ENCODE assay signal across 19 mouse cellular contexts in the genomic region with DNA sequence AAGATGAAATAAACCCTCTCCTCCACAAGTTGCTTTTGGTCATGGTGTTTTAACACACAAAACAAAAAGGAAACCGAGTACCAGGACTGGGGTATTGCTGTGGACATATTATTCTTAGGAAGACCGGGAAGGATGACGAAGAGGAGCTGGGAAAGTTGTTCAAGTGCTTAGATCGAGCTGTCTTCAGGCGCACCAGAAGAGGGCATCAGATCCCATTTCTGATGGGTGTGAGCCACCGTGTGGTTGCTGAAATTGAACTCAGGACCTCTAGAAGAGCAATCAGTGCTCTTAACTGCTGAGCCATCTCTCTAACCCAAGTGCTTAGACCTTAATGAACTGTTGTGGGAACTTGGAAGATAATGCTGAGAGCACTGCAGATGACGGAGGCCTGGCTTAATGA. TPM values are rescaled to one million over a fixed set of nuclear protein-coding genes. Genes with fewer than 3 reads are reported as not detected.
DNase-seq lines count a peak whose midpoint lies in the region; ATAC-seq and TF ChIP-seq lines count a peak whose summit lies in the region.
"Had no signal": no experiment of that assay in that cellular context is flagged by ENCODE, and none has a peak within 500 bp of the region (broad histone marks: within the 10 kb centered on the region; RNA-seq: fewer than 3 reads in every experiment).

No protein-coding gene starts in this region.

- no peaks in the 10 kb centered on the region for H3K9me3 ChIP-seq in heart, postnatal 0 days (replicated peaks; ENCODE audit: control insufficient read depth, low read length)
- no peaks in the 10 kb centered on the region for H3K9me3 ChIP-seq in heart, embryonic 11.5 days (replicated peaks; ENCODE audit: control insufficient read depth, low read length)
- no peaks in the 10 kb centered on the region for H3K9me3 ChIP-seq in liver, embryonic 14.5 days (ENCODE audit: control insufficient read depth, low read length)
- no peaks in the 10 kb centered on the region for H3K9me3 ChIP-seq in liver, embryonic 12.5 days (replicated peaks)
- no peaks in the 10 kb centered on the region for H3K9me3 ChIP-seq in CH12.LX (replicated peaks; ENCODE audit: low read length)
- H3K9me3 ChIP-seq in forebrain, embryonic 16.5 days (ENCODE audit: control insufficient read depth, low read length) = no peaks in the 10 kb centered on the region
- H3K9me3 ChIP-seq: forebrain, embryonic 13.5 days; heart, embryonic 15.5 days; hindbrain, embryonic 10.5 days; limb, embryonic 15.5 days; neural tube, embryonic 12.5 days; stomach, embryonic 15.5 days had no signal

- no peak overlapping the region for H3K9ac ChIP-seq in heart, postnatal 0 days (replicated peaks; ENCODE audit: low read depth, low read length)
- no peak overlapping the region for H3K9ac ChIP-seq in heart, embryonic 11.5 days (ENCODE audit: low read depth, low read length)
- H3K9ac ChIP-seq in liver, embryonic 14.5 days (replicated peaks) = no peak overlapping the region
- no peak overlapping the region for H3K9ac ChIP-seq in liver, embryonic 12.5 days
- H3K9ac ChIP-seq in CH12.LX (ENCODE audit: insufficient read depth, low read depth) = no peak overlapping the region
- H3K9ac ChIP-seq in forebrain, embryonic 16.5 days (replicated peaks; ENCODE audit: low read depth, low read length) = no peak overlapping the region
- H3K9ac ChIP-seq: forebrain, embryonic 13.5 days; heart, embryonic 15.5 days; limb, embryonic 15.5 days; neural tube, embryonic 12.5 days; stomach, embryonic 15.5 days had no signal

- TF ChIP-seq RAD21 in CH12.LX (IDR thresholded peaks at IDR 0.05; ENCODE audit: low read depth, low read length) = peak; percentile 28

- H3K36me3 ChIP-seq in heart, postnatal 0 days (replicated peaks; ENCODE audit: control insufficient read depth, insufficient read depth, low read length) = peaks cover 15% of the 10 kb centered on the region
- H3K36me3 ChIP-seq in heart, embryonic 11.5 days (ENCODE audit: control insufficient read depth, insufficient read depth, low read length) = 0 out of 2 replicates have a peak, but pooled peaks cover 5% of the 10 kb centered on the region
- H3K36me3 ChIP-seq in liver, embryonic 14.5 days (replicated peaks; ENCODE audit: control insufficient read depth, insufficient read depth, low read depth) = peaks cover 24% of the 10 kb centered on the region
- H3K36me3 ChIP-seq in liver, embryonic 12.5 days = peaks cover 30% of the 10 kb centered on the region
- H3K36me3 ChIP-seq in CH12.LX (replicated peaks in 1 of 2; ENCODE audit: control insufficient read depth in 1 of 2, insufficient read depth in 1 of 2, low read length in 1 of 2) = peaks cover 15 to 23% of the 10 kb centered on the region in 2 experiments
- peaks cover 4% of the 10 kb centered on the region; the same call in 1 of the 2 replicates for H3K36me3 ChIP-seq in forebrain, embryonic 16.5 days (ENCODE audit: control insufficient read depth, insufficient read depth)

- dilution Hi-C loops in CH12.LX (cut with MboI; ENCODE audit: extremely low pct_ligation_motif_present, extremely low pct_unique_long_range_greater_than_20kb, low sequenced_read_pairs) = no loop called here

- peak; percentile 27 for TF ChIP-seq CTCF in heart, postnatal 0 days (IDR thresholded peaks at IDR 0.05; ENCODE audit: low read depth)
- TF ChIP-seq CTCF in liver, embryonic 14.5 days (IDR thresholded peaks at IDR 0.05; ENCODE audit: low read depth) = peak; percentile 62
- TF ChIP-seq CTCF in CH12.LX (conservative IDR thresholded peaks at IDR 0.05 in 1 of 2, IDR thresholded peaks at IDR 0.05 in 1 of 2; ENCODE audit: low read depth in 2 of 2, low read length in 2 of 2) = peak in 1 of 2 experiments; percentile 66; a peak in 2 of 4 replicates
- TF ChIP-seq CTCF in cortical plate, adult 2 months (IDR thresholded peaks at IDR 0.05; ENCODE audit: extremely low read depth, insufficient read depth, low read length) = peak; percentile 29; the same call in 1 of the 2 replicates

- 36% methylated on average over 7 of the region's 7 CpGs for WGBS in heart, postnatal 0 days
- WGBS in heart, embryonic 11.5 days (ENCODE audit: insufficient replicate concordance) = 45% methylated on average over 7 of the region's 7 CpGs
- WGBS in liver, embryonic 14.5 days (ENCODE audit: insufficient replicate concordance) = 30% methylated on average over 7 of the region's 7 CpGs
- WGBS in liver, embryonic 12.5 days (ENCODE audit: insufficient replicate concordance) = 39% methylated on average over 7 of the region's 7 CpGs
- 47% methylated on average over 7 of the region's 7 CpGs for WGBS in forebrain, embryonic 16.5 days

- TF ChIP-seq POLR2A in CH12.LX (IDR thresholded peaks at IDR 0.05; ENCODE audit: low read depth, low read length) = no peak
- no peak for TF ChIP-seq POLR2A in cortical plate, adult 2 months (IDR thresholded peaks at IDR 0.05; ENCODE audit: extremely low read depth, insufficient read depth, low read length)

- H3K79me2 ChIP-seq in CH12.LX (replicated peaks; ENCODE audit: control insufficient read depth, extremely low read depth, insufficient read depth, poor library complexity, severe bottlenecking) = peaks cover 15% of the 10 kb centered on the region

- no peak for DNase-seq in heart, postnatal 0 days (ENCODE audit: low spot score)
- DNase-seq in liver, embryonic 14.5 days (ENCODE audit: low read depth in 3 of 3, low spot score in 3 of 3) = no peak
- no peak for DNase-seq in CH12.LX (ENCODE audit: extremely low read depth)
- DNase-seq in c-Kit-positive CD71-positive TER-119-positive erythroid progenitor cells, embryonic 14.5 days (ENCODE audit: low spot score) = no peak
- DNase-seq: cerebellum, adult 9-11 months; kidney, postnatal 14 days; lung, postnatal 14 days; spleen, adult 18-20 months had no signal

- H3K4me1 ChIP-seq in heart, postnatal 0 days (ENCODE audit: control insufficient read depth, insufficient read depth) = peaks cover 9% of the 10 kb centered on the region
- peaks cover 14% of the 10 kb centered on the region for H3K4me1 ChIP-seq in heart, embryonic 11.5 days (ENCODE audit: control insufficient read depth, insufficient read depth, low read length)
- peaks cover 5 to 17% of the 10 kb centered on the region in 2 experiments for H3K4me1 ChIP-seq in liver, embryonic 14.5 days (replicated peaks; ENCODE audit: control insufficient read depth in 2 of 2, insufficient read depth in 2 of 2, low read length in 1 of 2)
- peaks cover 42% of the 10 kb centered on the region for H3K4me1 ChIP-seq in liver, embryonic 12.5 days
- H3K4me1 ChIP-seq in CH12.LX (ENCODE audit: control insufficient read depth in 1 of 2, insufficient read depth in 2 of 2) = peaks cover 3 to 18% of the 10 kb centered on the region in 2 experiments; a peak in 3 of 4 replicates
- no peaks in the 10 kb centered on the region for H3K4me1 ChIP-seq in cortical plate, adult 2 months (ENCODE audit: control insufficient read depth, insufficient read depth, low read length)
- peaks cover 21% of the 10 kb centered on the region for H3K4me1 ChIP-seq in forebrain, embryonic 16.5 days (replicated peaks; ENCODE audit: control insufficient read depth, insufficient read depth, low read length)

- no peak for TF ChIP-seq EP300 in heart, postnatal 0 days (IDR thresholded peaks at IDR 0.05; ENCODE audit: low read depth)
- no peak for TF ChIP-seq EP300 in liver, embryonic 14.5 days (IDR thresholded peaks at IDR 0.05; ENCODE audit: low read depth)
- TF ChIP-seq EP300 in CH12.LX (IDR thresholded peaks at IDR 0.05; ENCODE audit: low read length) = no peak

- H3K27me3 ChIP-seq in heart, postnatal 0 days (ENCODE audit: control insufficient read depth, insufficient read depth, low read length) = no peaks in the 10 kb centered on the region
- no peaks in the 10 kb centered on the region for H3K27me3 ChIP-seq in heart, embryonic 11.5 days (ENCODE audit: control insufficient read depth, insufficient read depth, low read length)
- H3K27me3 ChIP-seq in liver, embryonic 14.5 days (ENCODE audit: control insufficient read depth, insufficient read depth, low read length) = no peaks in the 10 kb centered on the region
- no peaks in the 10 kb centered on the region for H3K27me3 ChIP-seq in liver, embryonic 12.5 days (replicated peaks)
- H3K27me3 ChIP-seq in CH12.LX (replicated peaks) = no peaks in the 10 kb centered on the region
- H3K27me3 ChIP-seq in forebrain, embryonic 16.5 days (replicated peaks; ENCODE audit: control insufficient read depth, insufficient read depth, low read length) = no peaks in the 10 kb centered on the region
- H3K27me3 ChIP-seq: heart, embryonic 15.5 days; limb, embryonic 15.5 days; neural tube, embryonic 12.5 days; stomach, embryonic 15.5 days had no signal

- in situ Hi-C loops in CH12.LX (cut with MboI; ENCODE audit: low pct_ligation_motif_present, low pct_unique_long_range_greater_than_20kb, low sequenced_read_pairs) = no loop called here

- no peak for ATAC-seq in heart, postnatal 0 days (ENCODE audit: insufficient read depth, low read depth)
- no peak for ATAC-seq in heart, embryonic 11.5 days (replicated peaks; ENCODE audit: insufficient number of reproducible peaks, low FRiP score, low TSS enrichment)
- ATAC-seq in liver, embryonic 14.5 days (ENCODE audit: insufficient read depth) = no peak
- ATAC-seq in liver, embryonic 12.5 days = no peak
- no peak for ATAC-seq in forebrain, embryonic 16.5 days
- ATAC-seq: activated CD4-positive, CD25-positive, alpha-beta regulatory T cell, adult 4 months; forebrain, embryonic 13.5 days had no signal

- no peak overlapping the region for H3K4me2 ChIP-seq in heart, postnatal 0 days (ENCODE audit: low read depth, low read length)
- H3K4me2 ChIP-seq in heart, embryonic 11.5 days = no peak overlapping the region
- no peak overlapping the region for H3K4me2 ChIP-seq in liver, embryonic 14.5 days (ENCODE audit: low read depth)
- H3K4me2 ChIP-seq in liver, embryonic 12.5 days = no peak overlapping the region
- H3K4me2 ChIP-seq in CH12.LX (ENCODE audit: insufficient read depth, low read depth, poor library complexity, severe bottlenecking) = no peak overlapping the region
- no peak overlapping the region for H3K4me2 ChIP-seq in forebrain, embryonic 16.5 days (ENCODE audit: low read length)
- H3K4me2 ChIP-seq: forebrain, embryonic 13.5 days; heart, embryonic 15.5 days; limb, embryonic 15.5 days; neural tube, embryonic 12.5 days; stomach, embryonic 15.5 days had no signal

- H3K27ac ChIP-seq in heart, postnatal 0 days (ENCODE audit: low read depth) = no peak overlapping the region
- no peak overlapping the region for H3K27ac ChIP-seq in heart, embryonic 11.5 days (ENCODE audit: low read depth, low read length)
- H3K27ac ChIP-seq in liver, embryonic 14.5 days = no peak overlapping the region
- H3K27ac ChIP-seq in liver, embryonic 12.5 days = no peak overlapping the region
- no peak overlapping the region for H3K27ac ChIP-seq in CH12.LX (ENCODE audit: insufficient read depth, low read depth)
- no peak overlapping the region for H3K27ac ChIP-seq in cortical plate, adult 2 months (ENCODE audit: insufficient read depth, low read length)
- no peak overlapping the region for H3K27ac ChIP-seq in forebrain, embryonic 16.5 days (ENCODE audit: low read length)
- H3K27ac ChIP-seq: forebrain, embryonic 13.5 days; heart, embryonic 15.5 days; hindbrain, embryonic 10.5 days; limb, embryonic 15.5 days; neural tube, embryonic 12.5 days; stomach, embryonic 15.5 days had no signal

- H3K4me3 ChIP-seq in heart, postnatal 0 days (ENCODE audit: low read depth, low read length) = no peak overlapping the region
- no peak overlapping the region for H3K4me3 ChIP-seq in heart, embryonic 11.5 days (ENCODE audit: low read depth, low read length)
- H3K4me3 ChIP-seq in liver, embryonic 14.5 days (ENCODE audit: insufficient read depth in 1 of 2, low read depth in 2 of 2, low read length in 2 of 2) = no peak overlapping the region
- H3K4me3 ChIP-seq in liver, embryonic 12.5 days = no peak overlapping the region
- H3K4me3 ChIP-seq in CH12.LX (replicated peaks in 1 of 3; ENCODE audit: low read depth in 2 of 3, low read length in 2 of 3, poor library complexity in 1 of 3) = no peak overlapping the region
- no peak overlapping the region for H3K4me3 ChIP-seq in cortical plate, adult 2 months (ENCODE audit: insufficient read depth, low read length)
- H3K4me3 ChIP-seq in forebrain, embryonic 16.5 days (replicated peaks; ENCODE audit: low read length) = no peak overlapping the region
- H3K4me3 ChIP-seq: forebrain, embryonic 13.5 days; heart, embryonic 15.5 days; hindbrain, embryonic 10.5 days; limb, embryonic 15.5 days; neural tube, embryonic 12.5 days; stomach, embryonic 15.5 days had no signal

RNA-seq across cellular contexts. Expression of gene Rnf181, which starts 2.7 kb away (rescaled TPM):
- 53.5 and 65.0 TPM in 2 replicates for total RNA-seq in heart, postnatal 0 days (2014; rRNA removed; ENCODE audit: low replicate concordance)
- 74.9 and 81.3 TPM in 2 replicates for polyA plus RNA-seq in heart, postnatal 0 days (2015; fragmentation: Nextera tagmentation; extraction: Ambion mirVana)
- polyA plus RNA-seq in heart, embryonic 11.5 days (2014; fragmentation: Nextera tagmentation; extraction: Ambion mirVana) = 95.4 and 107 TPM in 2 replicates
- 40.3 and 42.8 TPM in 2 replicates for polyA plus RNA-seq in liver, embryonic 14.5 days (2012; rRNA removed)
- polyA plus RNA-seq in liver, embryonic 14.5 days (2014; fragmentation: Nextera tagmentation; extraction: Ambion mirVana) = 68.0 and 75.4 TPM in 2 replicates
- polyA plus RNA-seq in liver, embryonic 12.5 days (2016; fragmentation: Nextera tagmentation; extraction: Ambion mirVana) = 80.0 and 83.0 TPM in 2 replicates
- total RNA-seq in CH12.LX (2012; rRNA removed) = 51.0 and 63.2 TPM in 2 replicates
- 64.0 and 83.2 TPM in 2 replicates for total RNA-seq in CH12.LX (2014; rRNA removed)
- polyA plus RNA-seq in CH12.LX (2012; ENCODE audit: insufficient read length, low read depth) = 73.7 and 88.7 TPM in 2 replicates
- polyA plus RNA-seq in cortical plate, adult 2 months (2012; rRNA removed) = 73.6 and 83.5 TPM in 2 replicates
- 127 and 139 TPM in 2 replicates for polyA plus RNA-seq in forebrain, embryonic 16.5 days (2015; fragmentation: Nextera tagmentation; extraction: Ambion mirVana)

RNA-seq across cellular contexts. Expression of gene Tmem150a, which starts 8.8 kb away (rescaled TPM):
- 18.2 and 23.2 TPM in 2 replicates for total RNA-seq in heart, postnatal 0 days (2014; rRNA removed; ENCODE audit: low replicate concordance)
- polyA plus RNA-seq in heart, postnatal 0 days (2015; fragmentation: Nextera tagmentation; extraction: Ambion mirVana) = 8.0 and 9.7 TPM in 2 replicates
- polyA plus RNA-seq in heart, embryonic 11.5 days (2014; fragmentation: Nextera tagmentation; extraction: Ambion mirVana) = 14.8 and 15.1 TPM in 2 replicates
- 39.0 and 58.3 TPM in 2 replicates for polyA plus RNA-seq in liver, embryonic 14.5 days (2012; rRNA removed)
- polyA plus RNA-seq in liver, embryonic 14.5 days (2014; fragmentation: Nextera tagmentation; extraction: Ambion mirVana) = 43.6 and 48.0 TPM in 2 replicates
- polyA plus RNA-seq in liver, embryonic 12.5 days (2016; fragmentation: Nextera tagmentation; extraction: Ambion mirVana) = 32.2 and 33.1 TPM in 2 replicates
- total RNA-seq in CH12.LX (2012; rRNA removed) (0.17 and 0.59 TPM in 2 replicates), CH12.LX (2014; rRNA removed) (0.24 TPM in 1 of 2 replicates, not detected in the other)
- 0.82 and 0.93 TPM in 2 replicates for polyA plus RNA-seq in CH12.LX (2012; ENCODE audit: insufficient read length, low read depth)
- 23.4 and 24.9 TPM in 2 replicates for polyA plus RNA-seq in cortical plate, adult 2 months (2012; rRNA removed)
- 17.9 and 21.0 TPM in 2 replicates for polyA plus RNA-seq in forebrain, embryonic 16.5 days (2015; fragmentation: Nextera tagmentation; extraction: Ambion mirVana)

RNA-seq across cellular contexts. Expression of gene Vamp5, which starts 16.3 kb away (rescaled TPM):
- total RNA-seq in heart, postnatal 0 days (2014; rRNA removed; ENCODE audit: low replicate concordance) = 19.5 and 39.8 TPM in 2 replicates
- 49.0 and 52.9 TPM in 2 replicates for polyA plus RNA-seq in heart, postnatal 0 days (2015; fragmentation: Nextera tagmentation; extraction: Ambion mirVana)
- polyA plus RNA-seq in heart, embryonic 11.5 days (2014; fragmentation: Nextera tagmentation; extraction: Ambion mirVana) = 55.3 and 59.2 TPM in 2 replicates
- 72.5 and 80.0 TPM in 2 replicates for polyA plus RNA-seq in liver, embryonic 14.5 days (2012; rRNA removed)
- polyA plus RNA-seq in liver, embryonic 14.5 days (2014; fragmentation: Nextera tagmentation; extraction: Ambion mirVana) = 81.0 and 94.5 TPM in 2 replicates
- polyA plus RNA-seq in liver, embryonic 12.5 days (2016; fragmentation: Nextera tagmentation; extraction: Ambion mirVana) = 105 and 109 TPM in 2 replicates
- total RNA-seq in CH12.LX (2012; rRNA removed) (1.5 and 2.5 TPM in 2 replicates), CH12.LX (2014; rRNA removed) (0.50 and 0.59 TPM in 2 replicates)
- polyA plus RNA-seq in CH12.LX (2012; ENCODE audit: insufficient read length, low read depth) = 0.90 and 2.2 TPM in 2 replicates
- 10.7 and 11.0 TPM in 2 replicates for polyA plus RNA-seq in cortical plate, adult 2 months (2012; rRNA removed)
- 10.5 and 12.6 TPM in 2 replicates for polyA plus RNA-seq in forebrain, embryonic 16.5 days (2015; fragmentation: Nextera tagmentation; extraction: Ambion mirVana)

RNA-seq across cellular contexts. Expression of gene 0610030E20Rik, which starts 16.9 kb away (rescaled TPM):
- total RNA-seq in heart, postnatal 0 days (2014; rRNA removed; ENCODE audit: low replicate concordance) = 7.3 and 12.0 TPM in 2 replicates
- polyA plus RNA-seq in heart, postnatal 0 days (2015; fragmentation: Nextera tagmentation; extraction: Ambion mirVana) = 11.9 and 12.9 TPM in 2 replicates
- 12.9 and 17.4 TPM in 2 replicates for polyA plus RNA-seq in heart, embryonic 11.5 days (2014; fragmentation: Nextera tagmentation; extraction: Ambion mirVana)
- 8.7 and 10.1 TPM in 2 replicates for polyA plus RNA-seq in liver, embryonic 14.5 days (2012; rRNA removed)
- polyA plus RNA-seq in liver, embryonic 14.5 days (2014; fragmentation: Nextera tagmentation; extraction: Ambion mirVana) = 7.9 and 10.9 TPM in 2 replicates
- polyA plus RNA-seq in liver, embryonic 12.5 days (2016; fragmentation: Nextera tagmentation; extraction: Ambion mirVana) = 17.5 and 17.8 TPM in 2 replicates
- total RNA-seq in CH12.LX (2012; rRNA removed) (9.9 and 11.7 TPM in 2 replicates), CH12.LX (2014; rRNA removed) (7.2 and 7.7 TPM in 2 replicates)
- 16.9 and 17.0 TPM in 2 replicates for polyA plus RNA-seq in CH12.LX (2012; ENCODE audit: insufficient read length, low read depth)
- 18.9 and 20.0 TPM in 2 replicates for polyA plus RNA-seq in cortical plate, adult 2 months (2012; rRNA removed)
- 19.7 and 20.9 TPM in 2 replicates for polyA plus RNA-seq in forebrain, embryonic 16.5 days (2015; fragmentation: Nextera tagmentation; extraction: Ambion mirVana)

RNA-seq across cellular contexts. Expression of gene Usp39, which starts 19.0 kb away (rescaled TPM):
- total RNA-seq in heart, postnatal 0 days (2014; rRNA removed; ENCODE audit: low replicate concordance) = 50.9 and 59.9 TPM in 2 replicates
- 15.8 and 16.9 TPM in 2 replicates for polyA plus RNA-seq in heart, postnatal 0 days (2015; fragmentation: Nextera tagmentation; extraction: Ambion mirVana)
- polyA plus RNA-seq in heart, embryonic 11.5 days (2014; fragmentation: Nextera tagmentation; extraction: Ambion mirVana) = 51.4 and 54.5 TPM in 2 replicates
- polyA plus RNA-seq in liver, embryonic 14.5 days (2012; rRNA removed) = 23.9 and 32.7 TPM in 2 replicates
- 49.6 and 58.7 TPM in 2 replicates for polyA plus RNA-seq in liver, embryonic 14.5 days (2014; fragmentation: Nextera tagmentation; extraction: Ambion mirVana)
- polyA plus RNA-seq in liver, embryonic 12.5 days (2016; fragmentation: Nextera tagmentation; extraction: Ambion mirVana) = 68.0 and 72.6 TPM in 2 replicates
- 74.5 and 90.9 TPM in 2 replicates for total RNA-seq in CH12.LX (2012; rRNA removed)
- 138 TPM in 2 replicates for total RNA-seq in CH12.LX (2014; rRNA removed)
- 72.8 and 88.2 TPM in 2 replicates for polyA plus RNA-seq in CH12.LX (2012; ENCODE audit: insufficient read length, low read depth)
- polyA plus RNA-seq in cortical plate, adult 2 months (2012; rRNA removed) = 31.5 and 33.4 TPM in 2 replicates
- 48.5 and 51.5 TPM in 2 replicates for polyA plus RNA-seq in forebrain, embryonic 16.5 days (2015; fragmentation: Nextera tagmentation; extraction: Ambion mirVana)
